Mouse (Mus musculus): ENCODE results near the gene Lrp1.

The Lrp1 gene

DNA sequence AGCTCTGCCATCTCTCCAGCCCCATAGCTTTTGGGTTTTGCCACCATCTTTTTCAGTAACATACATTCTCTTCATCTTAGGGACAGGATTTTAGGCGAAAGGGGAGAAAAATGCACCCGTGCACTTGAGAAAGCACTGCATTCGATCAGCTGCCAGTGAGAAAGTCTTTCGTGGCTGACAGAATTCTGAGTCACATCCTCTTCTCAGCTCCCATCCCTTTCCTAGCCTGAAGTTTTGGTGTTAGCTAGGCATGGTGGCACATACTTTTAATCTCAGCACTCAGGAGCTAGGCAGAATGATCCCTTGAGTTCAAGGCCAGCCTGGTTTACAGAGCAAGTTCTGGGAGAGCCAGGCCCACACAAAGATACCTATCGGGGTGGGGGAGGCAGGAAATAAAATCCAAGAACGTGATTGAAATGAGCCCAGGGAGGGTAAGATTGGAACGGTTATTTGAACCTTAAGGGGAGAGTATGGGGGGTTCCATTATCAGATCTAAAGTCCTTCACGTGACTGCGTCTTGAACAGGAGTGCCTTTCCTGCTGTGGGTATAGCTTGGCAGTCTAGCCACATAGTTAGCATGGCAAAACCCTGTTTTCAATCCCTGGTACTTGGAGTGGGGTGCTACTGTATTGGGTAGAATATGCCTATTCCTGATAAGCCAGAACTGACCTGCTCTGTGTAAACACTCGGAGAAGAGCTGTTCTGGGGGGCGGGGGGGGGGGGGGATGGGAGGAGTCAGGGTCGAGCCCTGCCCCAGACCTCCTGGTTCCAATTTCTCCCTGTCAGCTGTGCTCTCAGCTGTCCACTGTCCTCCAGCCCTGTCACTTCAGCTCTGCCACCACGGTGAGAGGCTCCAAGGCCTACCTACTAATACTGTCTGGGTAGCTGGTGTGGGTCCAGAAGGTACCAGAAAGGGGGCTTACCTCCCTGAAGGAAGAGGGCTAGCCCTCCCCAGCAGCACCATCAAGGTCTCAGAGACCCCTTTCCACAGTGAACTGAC is 119.8 kb downstream of the Lrp1 start, which contains the start of gene Stac3:
Gene Stac3 (plus strand): TSS at position 793 of the 1,000 bp plus-strand sequence.
- no peak for DNase-seq (ENCODE audit: low spot score)

- DNase-seq (ENCODE audit: low spot score), result no peak
These were observed 120.9 kb downstream of the Lrp1 start for GRCm38 (mm10) chr10:127500042-127500441.

DNA sequence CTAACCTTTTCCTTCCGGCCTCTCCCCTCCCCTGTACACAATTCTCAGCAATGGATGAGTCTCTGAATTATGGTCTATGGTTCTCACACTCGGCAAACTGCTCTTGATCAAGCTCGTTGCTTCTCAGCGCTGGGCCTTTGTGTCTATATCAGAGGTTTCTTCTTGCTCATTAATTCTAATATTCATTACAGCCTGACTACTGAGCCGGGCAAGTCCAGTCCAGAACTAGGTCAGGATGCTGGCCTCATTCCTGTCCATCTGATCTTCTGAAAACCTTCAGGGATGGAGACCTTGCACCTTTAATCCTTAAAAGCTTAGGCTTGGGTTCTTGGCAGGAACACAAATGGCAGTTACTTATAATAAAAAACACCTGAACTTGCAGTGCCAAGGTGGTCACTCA is 121.4 kb downstream of the Lrp1 start:
- no peak for DNase-seq (ENCODE audit: low spot score)

GRCm38 (mm10) chr10:127496156-127496555 is 124.8 kb downstream of the Lrp1 start:
- DNase-seq (ENCODE audit: low spot score), result no peak

- no peak for DNase-seq (ENCODE audit: low spot score)
These were observed 128.8 kb downstream of the Lrp1 start for GRCm38 (mm10) chr10:127492118-127492517.

DNA sequence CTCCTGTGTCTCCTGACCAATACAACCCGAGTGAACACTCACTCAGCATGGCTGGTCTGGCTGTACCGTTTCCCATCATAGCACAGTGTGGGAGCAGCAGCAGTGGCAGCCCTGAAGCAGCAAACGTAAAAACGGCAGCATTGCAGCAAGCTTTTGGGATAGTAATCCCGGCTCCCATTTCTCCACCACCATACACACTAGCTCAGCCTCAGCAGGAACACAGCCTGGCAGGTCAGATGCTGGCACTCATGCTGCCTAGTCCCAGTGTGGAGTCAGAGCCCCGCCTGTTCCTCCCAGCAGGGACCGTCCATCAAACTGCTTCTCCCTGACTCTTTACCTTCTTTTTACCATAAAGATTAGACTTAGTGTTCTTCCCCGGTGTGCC is 129.8 kb downstream of the Lrp1 start:
- no peak for DNase-seq (ENCODE audit: low spot score)

DNA sequence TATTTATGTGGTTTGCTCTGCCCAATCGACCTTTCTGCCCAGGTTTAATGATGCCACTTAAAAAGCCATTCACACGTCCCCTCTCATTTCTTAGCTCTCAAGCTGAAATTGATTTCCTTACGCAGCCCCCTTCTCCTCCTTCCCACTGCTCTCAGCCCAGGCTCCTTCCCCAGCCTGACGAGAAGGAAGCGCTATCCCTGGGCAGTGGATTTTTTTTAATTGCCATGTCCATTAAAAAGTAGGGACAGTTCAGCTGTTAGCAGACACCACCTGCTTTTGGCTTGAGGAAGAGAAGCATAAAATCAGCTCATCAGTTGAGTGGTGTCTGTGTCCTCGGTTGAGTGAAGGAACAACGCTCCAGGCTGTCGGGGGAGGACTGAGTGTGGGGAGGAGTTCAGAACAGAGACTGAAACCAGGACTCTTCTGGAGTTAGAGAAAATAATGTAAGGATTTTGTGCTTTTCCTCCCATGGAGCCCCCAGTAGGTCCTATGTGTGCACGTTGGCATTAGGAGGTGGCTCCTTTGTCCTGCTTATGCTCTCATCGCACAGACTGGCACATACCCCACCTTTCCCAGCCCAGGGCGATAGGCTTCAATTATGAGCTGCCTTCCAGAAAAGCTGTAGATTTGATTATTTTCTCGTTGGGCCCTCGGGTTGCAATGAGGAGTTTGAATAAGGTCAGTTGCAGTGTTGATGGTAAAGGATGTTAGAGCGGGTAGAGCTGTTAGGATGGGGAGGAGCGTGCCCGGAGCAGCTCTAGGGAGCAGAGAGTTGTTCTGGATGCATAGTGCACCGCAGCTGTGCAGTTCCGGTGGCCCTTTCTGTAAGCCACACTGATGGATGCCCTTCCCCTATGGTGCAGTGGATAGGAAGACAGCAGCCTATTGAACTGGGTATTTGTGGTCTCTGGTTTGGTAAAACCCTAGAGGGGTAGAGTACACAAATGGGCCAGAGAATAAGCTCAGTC is 130.5 kb downstream of the Lrp1 start:
- DNase-seq (ENCODE audit: low spot score), result no peak

DNA sequence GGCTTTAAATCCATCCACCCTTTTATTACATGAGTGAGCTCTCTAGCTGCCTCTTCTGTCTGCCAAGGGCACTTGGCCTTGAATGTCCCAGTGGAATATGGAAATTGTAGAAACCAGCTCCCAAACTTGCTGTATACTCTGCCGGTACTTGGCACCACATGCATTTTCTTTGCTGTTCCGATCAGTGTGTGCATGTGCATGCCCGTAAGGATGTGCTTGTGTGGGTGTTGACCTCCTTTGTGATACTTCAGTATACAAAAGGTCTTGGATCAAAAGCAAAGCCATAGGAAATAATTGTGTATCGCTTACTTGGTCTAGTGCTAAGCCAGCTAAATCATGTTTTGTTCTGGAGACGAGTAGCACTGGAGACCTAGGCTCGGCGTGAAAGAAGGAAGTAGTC is 132.1 kb downstream of the Lrp1 start:
- no peak for DNase-seq (ENCODE audit: low spot score)

All from layer of hippocampus, adult 9-10 months (tissue).